Mouse (Mus musculus) limb, embryonic 11.5 days (tissue): ENCODE results near the gene Rspo1. TPM values are rescaled to one million over a fixed set of nuclear protein-coding genes. Genes with fewer than 3 reads are reported as not detected.
A peak's percentile ranks its signal among the peaks of the same experiment; 100 is the strongest.

Experiments used
- ATAC-seq: fragments of 200-750 bp; cut with Nextera tagmentation; 2 replicates; pipeline ENCODE4 v1.8.0; 2017; ENCODE audit warnings: low read depth; ENCODE audit not compliant: insufficient number of reproducible peaks, low FRiP score, low TSS enrichment
- DNase-seq: peaks from one replicate; pipeline ENCODE4 v3.0.0-alpha.2; 2015; ENCODE audit warnings: low spot score
- H3K27ac ChIP-seq: fragments of 300-500 bp; sonication (generic); replicated peaks from 2 replicates; pipeline ENCODE4 v1.5.1; 2014; ENCODE audit warnings: low read depth, mild to moderate bottlenecking, low read length
- H3K27me3 ChIP-seq: fragments of 300-500 bp; sonication (generic); 2 replicates; pipeline ENCODE4 v1.6.1; 2014; ENCODE audit warnings: mild to moderate bottlenecking, low read length, mixed read lengths; ENCODE audit not compliant: control insufficient read depth, insufficient read depth
- H3K36me3 ChIP-seq: fragments of 300-500 bp; sonication (generic); 2 replicates; pipeline ENCODE4 v1.6.1; 2014; ENCODE audit warnings: mild to moderate bottlenecking, low read length, moderate library complexity, mixed read lengths; ENCODE audit not compliant: control insufficient read depth, insufficient read depth
- H3K4me1 ChIP-seq: fragments of 300-500 bp; sonication (generic); 2 replicates; pipeline ENCODE4 v1.6.1; 2014; ENCODE audit warnings: low read length, mixed read lengths; ENCODE audit not compliant: control insufficient read depth, insufficient read depth
- H3K4me2 ChIP-seq: fragments of 300-500 bp; sonication (generic); 2 replicates; pipeline ENCODE4 v1.6.1; 2014; ENCODE audit warnings: low read depth, mild to moderate bottlenecking, moderate library complexity; ENCODE audit not compliant: severe bottlenecking
- H3K4me3 ChIP-seq: fragments of 300-500 bp; sonication (generic); 2 replicates; pipeline ENCODE4 v1.5.1; 2014; ENCODE audit warnings: low read depth, low read length
- H3K9ac ChIP-seq: fragments of 300-500 bp; sonication (generic); 2 replicates; pipeline ENCODE4 v1.6.1; 2014; ENCODE audit warnings: mild to moderate bottlenecking, low read length
- H3K9me3 ChIP-seq: fragments of 300-500 bp; sonication (generic); 2 replicates; pipeline ENCODE4 v1.6.1; 2016; ENCODE audit warnings: low read length; ENCODE audit not compliant: control insufficient read depth
- WGBS: fragments of 180-500 bp; shearing (Covaris S2); extraction: QIAGEN DNeasy Blood & Tissue Kit; methylation state at CpG from one replicate; pipeline ENCODE4 v1.1.7; 2014; 5-methylcytosine and 5-hydroxymethylcytosine counted together
- polyA plus RNA-seq: library from polyadenylated mRNA; unstranded; fragments of >200 nt; fragmentation: Nextera tagmentation; extraction: Ambion mirVana; gene quantifications from 2 replicates; pipeline ENCODE4 v1.2.1, GENCODE M21; 2014

The Rspo1 gene
- polyA plus RNA-seq, 1 experiment from 2014 or later: 3.1 TPM

DNA sequence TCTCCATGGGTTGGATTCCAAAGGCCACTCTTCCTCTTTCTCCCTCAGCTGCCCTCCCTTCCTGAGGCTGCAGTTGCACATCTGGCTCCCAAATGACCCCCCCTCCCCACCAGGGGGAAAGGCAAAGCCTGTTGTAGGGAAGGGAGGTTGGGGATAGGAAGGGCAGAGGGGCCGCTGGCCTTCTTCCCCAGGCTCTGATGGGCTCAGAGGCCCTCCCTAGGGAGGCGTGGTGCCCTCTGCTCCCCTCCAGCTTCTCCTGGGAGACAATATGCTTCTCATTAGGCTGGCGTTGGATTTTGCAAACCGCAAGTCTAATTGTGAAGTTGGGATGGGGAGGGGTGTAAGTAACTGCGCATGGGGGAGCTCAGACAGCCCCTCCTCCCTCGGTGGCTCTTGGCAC, 17.5 kb upstream of the Rspo1 start:
- Histone ChIP-seq H3K9ac (no peak overlapping the region), H3K4me2 (no peak overlapping the region), H3K27ac (no peak overlapping the region), H3K4me1 (peaks cover 42% of the 10 kb centered on the region), H3K4me3 (no peak overlapping the region), H3K9me3 (no peaks in the 10 kb centered on the region), H3K36me3 (no peaks in the 10 kb centered on the region), H3K27me3 (peaks cover 26% of the 10 kb centered on the region)
- DNase-seq: peak; percentile 50
- 3% methylated on average over 6 of the region's 6 CpGs for WGBS
- ATAC-seq: no peak

DNA sequence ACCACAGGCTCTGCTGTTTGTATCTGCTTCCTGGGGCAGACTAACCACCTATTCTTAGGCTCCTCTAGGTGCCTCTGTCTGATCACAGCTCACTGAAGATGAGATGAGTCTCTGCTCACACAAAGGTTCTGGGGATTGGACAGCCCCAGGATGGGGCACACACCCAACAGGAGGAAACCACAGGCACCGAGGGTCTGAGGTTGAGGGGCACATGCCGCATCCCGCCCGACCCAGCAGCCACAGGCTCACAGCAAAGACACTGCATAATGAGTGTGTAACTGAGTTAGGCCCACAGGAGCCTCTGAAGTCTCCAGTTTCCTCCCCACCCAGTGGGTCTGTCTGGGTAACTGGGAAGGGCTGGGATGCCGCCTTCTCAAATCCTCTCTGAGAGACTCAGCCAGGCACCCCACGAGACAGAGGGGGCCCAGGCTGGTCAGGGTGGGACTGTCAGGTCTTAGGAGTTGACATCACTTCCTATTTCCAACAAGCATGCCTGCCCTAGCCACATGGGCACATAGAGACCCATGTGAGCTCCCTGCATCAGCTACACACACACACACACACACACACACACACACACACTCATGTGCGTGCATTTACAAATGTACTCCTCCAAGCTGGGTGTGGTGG, 16.9 kb upstream of the Rspo1 start:
- peaks cover 31% of the 10 kb centered on the region for H3K27me3 ChIP-seq
- no peak overlapping the region for H3K27ac ChIP-seq

DNA sequence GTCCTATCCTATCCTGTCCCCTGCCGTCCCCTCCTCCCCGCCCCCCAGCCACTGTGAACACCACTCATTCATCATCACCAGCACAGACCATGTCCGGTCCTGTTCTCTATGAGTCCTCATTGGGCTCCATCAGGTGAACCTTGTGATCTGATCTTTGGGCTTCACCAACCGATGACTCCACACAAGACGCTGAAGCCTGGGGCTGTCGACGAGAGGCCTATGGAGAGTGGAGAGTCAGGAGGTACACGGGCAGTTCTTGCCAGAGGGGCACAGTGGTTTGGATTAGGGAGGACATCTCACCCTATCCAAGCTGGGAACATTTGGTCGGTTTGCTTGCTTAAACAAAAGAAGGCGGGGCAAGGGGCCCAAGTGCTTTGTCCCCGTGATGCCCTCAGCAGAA, 16.0 kb upstream of the Rspo1 start:
- no peak for ATAC-seq
- Histone ChIP-seq H3K9me3 (no peaks in the 10 kb centered on the region), H3K36me3 (no peaks in the 10 kb centered on the region), H3K27me3 (peaks cover 36% of the 10 kb centered on the region), H3K27ac (no peak overlapping the region), H3K9ac (no peak overlapping the region), H3K4me1 (peaks cover 39% of the 10 kb centered on the region), H3K4me2 (no peak overlapping the region), H3K4me3 (no peak overlapping the region)
- 68% methylated on average over 11 of the region's 11 CpGs for WGBS
- DNase-seq: no peak

More for the DNA sequence above, 16.9 kb upstream of the Rspo1 start:
- WGBS: 58% methylated on average over 7 of the region's 7 CpGs
- 0 out of 2 replicates have a peak overlapping the region, but pooled peaks have one; percentile 7 for H3K9ac ChIP-seq
- H3K4me1 ChIP-seq: peaks cover 42% of the 10 kb centered on the region
- DNase-seq: no peak
- H3K9me3 ChIP-seq: no peaks in the 10 kb centered on the region
- ATAC-seq: no peak
- no peaks in the 10 kb centered on the region for H3K36me3 ChIP-seq
- H3K4me3 ChIP-seq: no peak overlapping the region
- no peak overlapping the region for H3K4me2 ChIP-seq

DNA sequence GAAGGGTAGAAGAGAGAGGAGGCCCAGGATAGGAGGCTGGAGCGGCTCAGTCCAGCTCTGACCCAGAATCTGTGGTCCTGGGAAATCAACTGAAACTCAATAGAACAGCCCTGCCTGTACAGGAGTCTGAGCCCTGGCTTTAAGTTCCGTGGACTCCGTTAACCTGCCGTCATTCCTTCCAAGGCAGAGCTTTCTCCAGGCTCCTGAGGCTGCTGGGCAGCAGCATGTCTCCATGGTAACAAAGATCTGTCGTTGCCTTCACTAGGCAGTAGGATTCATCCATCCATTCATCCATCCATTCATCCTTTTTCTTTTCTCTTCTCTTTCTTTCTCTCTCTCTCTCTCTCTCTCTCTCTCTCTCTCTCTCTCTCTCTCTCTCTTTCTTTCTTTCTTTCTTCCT, 15.6 kb upstream of the Rspo1 start:
- Histone ChIP-seq H3K27me3 (peaks cover 36% of the 10 kb centered on the region), H3K4me2 (no peak overlapping the region), H3K36me3 (no peaks in the 10 kb centered on the region), H3K4me3 (no peak overlapping the region), H3K4me1 (peaks cover 35% of the 10 kb centered on the region), H3K27ac (no peak overlapping the region), H3K9me3 (no peaks in the 10 kb centered on the region), H3K9ac (no peak overlapping the region)
- ATAC-seq (no peak), DNase-seq (no peak)
- WGBS: 27% methylated on average over 5 of the region's 5 CpGs

DNA sequence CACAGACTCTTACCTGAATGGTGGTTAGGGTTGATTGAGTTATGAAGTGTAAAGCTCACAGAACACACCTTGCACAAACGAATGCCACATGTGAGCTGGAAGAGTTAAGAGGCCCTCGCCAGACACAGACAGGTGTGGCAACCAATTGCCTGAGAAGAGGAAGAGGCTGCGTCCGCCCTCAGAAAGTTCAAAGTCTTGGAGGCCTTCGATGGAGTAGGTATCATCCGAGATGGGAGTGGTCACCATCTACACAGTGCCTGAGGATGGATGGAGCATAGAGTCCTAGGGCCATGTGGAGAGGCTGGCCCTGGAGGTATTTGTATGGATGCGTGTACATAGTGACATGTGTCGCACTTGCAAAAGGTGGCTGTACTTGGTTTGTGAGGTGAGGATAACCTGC, 15.1 kb upstream of the Rspo1 start:
- WGBS: 42% methylated on average over 8 of the region's 8 CpGs
- H3K27me3 ChIP-seq: peaks cover 32% of the 10 kb centered on the region

DNA sequence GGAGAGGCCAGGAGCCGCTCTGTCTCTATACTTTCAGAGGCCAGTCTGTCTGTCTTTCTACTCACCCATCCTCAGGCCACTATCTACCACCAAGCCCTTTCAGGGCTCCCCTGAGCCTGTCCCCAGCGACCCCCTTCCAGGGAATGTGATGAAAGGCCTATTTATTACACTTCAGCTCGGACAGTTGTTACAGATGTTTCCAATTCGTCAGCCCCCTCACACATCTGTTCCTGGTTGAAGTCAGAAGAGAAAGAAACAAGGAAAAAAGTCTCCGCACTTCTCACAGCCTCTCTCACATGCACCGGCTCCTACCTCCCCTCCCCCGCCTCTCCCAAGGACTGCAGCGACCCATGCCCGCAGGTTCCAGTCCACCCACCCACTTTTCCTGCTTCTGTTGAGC, 13.9 kb upstream of the Rspo1 start:
- 15% methylated on average over 9 of the region's 9 CpGs for WGBS
- Histone ChIP-seq H3K4me3 (no peak overlapping the region), H3K9ac (no peak overlapping the region), H3K4me2 (no peak overlapping the region), H3K27ac (no peak overlapping the region), H3K4me1 (peaks cover 35% of the 10 kb centered on the region), H3K36me3 (no peaks in the 10 kb centered on the region), H3K9me3 (no peaks in the 10 kb centered on the region), H3K27me3 (peaks cover 32% of the 10 kb centered on the region)
- ATAC-seq: peak; percentile 54; the same call in 1 of the 2 replicates
- peak; percentile 74 for DNase-seq

More for the DNA sequence above, 15.1 kb upstream of the Rspo1 start:
- Histone ChIP-seq H3K9me3 (no peaks in the 10 kb centered on the region), H3K4me2 (no peak overlapping the region), H3K4me3 (no peak overlapping the region), H3K27ac (no peak overlapping the region), H3K36me3 (no peaks in the 10 kb centered on the region), H3K4me1 (peaks cover 35% of the 10 kb centered on the region), H3K9ac (no peak overlapping the region)
- DNase-seq: peak; percentile 43
- ATAC-seq: no peak

DNA sequence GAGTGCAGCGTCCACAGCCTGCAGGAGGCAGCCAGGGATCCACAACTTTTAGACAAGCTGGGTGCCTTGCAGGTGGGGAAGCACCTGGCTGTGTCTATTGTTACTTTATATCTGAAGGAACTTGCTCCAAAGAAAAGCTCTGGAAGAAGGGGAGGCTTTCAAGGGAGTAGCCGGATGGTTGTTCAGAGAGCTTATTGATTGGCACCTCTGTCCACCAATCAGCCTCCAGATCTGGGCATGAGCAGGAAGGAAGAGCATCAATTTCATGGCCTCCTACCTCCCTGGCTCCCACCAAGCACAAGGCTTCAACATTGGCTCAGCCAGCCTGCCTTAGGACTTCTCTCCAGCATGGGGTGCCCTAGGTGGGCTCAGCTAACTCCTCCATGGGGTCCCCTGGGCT, 12.9 kb upstream of the Rspo1 start:
- Histone ChIP-seq H3K4me3 (no peak overlapping the region), H3K9ac (no peak overlapping the region), H3K9me3 (no peaks in the 10 kb centered on the region), H3K27ac (no peak overlapping the region), H3K36me3 (no peaks in the 10 kb centered on the region), H3K4me2 (no peak overlapping the region), H3K4me1 (peaks cover 34% of the 10 kb centered on the region), H3K27me3 (peaks cover 30% of the 10 kb centered on the region)
- ATAC-seq (no peak), DNase-seq (no peak)
- WGBS: 72% methylated on average over 2 of the region's 2 CpGs

DNA sequence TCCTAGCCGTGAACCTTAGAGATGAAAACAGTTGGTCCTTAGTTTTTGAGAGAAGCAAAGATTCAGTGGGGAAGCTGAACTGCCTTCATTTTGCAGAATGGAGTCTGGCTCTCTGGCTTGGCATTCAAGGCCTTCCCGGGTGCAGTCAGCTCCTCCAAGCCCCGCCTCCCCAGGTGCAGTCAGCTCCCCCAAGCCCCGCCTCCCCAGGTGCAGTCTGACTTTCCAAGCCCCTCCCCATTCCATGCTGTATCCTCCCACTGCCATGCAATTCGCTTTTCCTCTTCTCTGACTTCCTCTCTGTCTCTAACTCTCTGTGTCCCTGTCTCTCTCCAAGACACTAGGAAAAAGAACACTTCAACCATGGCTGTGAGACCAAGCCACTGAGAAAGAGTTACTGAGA, 8.0 kb upstream of the Rspo1 start:
- DNase-seq: no peak
- Histone ChIP-seq H3K27ac (no peak overlapping the region), H3K9me3 (no peaks in the 10 kb centered on the region), H3K4me1 (no peaks in the 10 kb centered on the region), H3K9ac (no peak overlapping the region), H3K27me3 (peaks cover 43% of the 10 kb centered on the region), H3K36me3 (no peaks in the 10 kb centered on the region), H3K4me2 (no peak overlapping the region), H3K4me3 (no peak overlapping the region)
- ATAC-seq: no peak
- 32% methylated on average over 5 of the region's 5 CpGs for WGBS
